Mouse (Mus musculus) CD4-positive, CD25-positive, alpha-beta regulatory T cell, adult 4 months (primary cell): ENCODE measurements at regions not wholly inside any gene's neighbourhood (a gene's known extent, or its start where the extent isn't known, plus 50 kb on each side); places are given as distances from the start of the nearest gene placed in this dataset.
A peak's percentile ranks its signal among the peaks of the same experiment; 100 is the strongest.

ENCODE experiments used
- ATAC-seq: one replicate; pipeline ENCODE4 v1.8.0; 2017

DNA sequence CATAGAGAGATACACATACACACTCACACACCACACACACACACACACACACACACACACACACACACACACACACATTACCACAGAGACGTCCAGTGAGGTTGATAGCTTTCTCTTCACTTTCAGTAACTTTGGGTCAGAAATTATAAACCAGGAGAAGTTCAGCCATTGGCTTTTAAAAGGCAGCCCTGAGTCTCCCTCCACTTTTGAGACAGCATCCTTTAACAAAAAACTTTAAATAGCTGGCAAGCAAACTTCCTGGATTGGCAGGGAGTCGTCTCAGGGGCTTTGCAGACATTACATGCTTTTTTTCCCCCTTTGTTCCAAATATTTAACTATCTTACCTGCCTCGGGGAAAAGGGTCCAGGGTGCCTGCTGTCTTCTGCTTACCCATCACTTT, 103.7 kb upstream of the Cpm start:
- no peak for ATAC-seq

DNA sequence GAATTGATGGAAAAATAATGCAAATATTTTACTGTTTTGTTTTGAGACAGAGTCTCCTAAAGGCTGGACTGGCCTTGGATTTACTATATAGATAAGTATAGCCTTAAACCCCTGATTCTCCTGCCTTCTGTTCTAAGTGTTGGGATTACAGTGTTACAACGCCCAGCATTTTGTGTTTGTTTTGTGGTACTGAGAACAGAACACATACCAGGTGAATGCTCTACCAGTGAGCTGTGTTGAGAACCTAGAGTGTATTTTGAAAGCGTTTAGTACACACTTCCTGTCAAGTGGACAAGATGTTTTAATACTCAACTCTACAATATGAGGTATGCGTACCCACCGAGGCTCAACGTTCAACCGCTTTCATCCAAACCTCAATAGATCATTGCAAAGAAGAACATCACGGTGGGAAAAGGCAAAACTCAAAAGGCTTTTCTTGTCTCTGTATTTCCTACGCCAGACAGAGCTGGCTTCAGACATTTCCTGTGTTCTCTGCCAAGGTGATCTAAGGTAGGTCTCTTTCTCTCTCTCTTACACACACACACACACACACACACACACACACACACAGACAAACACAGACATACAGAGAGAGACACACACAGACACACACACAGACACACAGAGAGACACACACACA, 104.3 kb upstream of the Cpm start:
- no peak for ATAC-seq

DNA sequence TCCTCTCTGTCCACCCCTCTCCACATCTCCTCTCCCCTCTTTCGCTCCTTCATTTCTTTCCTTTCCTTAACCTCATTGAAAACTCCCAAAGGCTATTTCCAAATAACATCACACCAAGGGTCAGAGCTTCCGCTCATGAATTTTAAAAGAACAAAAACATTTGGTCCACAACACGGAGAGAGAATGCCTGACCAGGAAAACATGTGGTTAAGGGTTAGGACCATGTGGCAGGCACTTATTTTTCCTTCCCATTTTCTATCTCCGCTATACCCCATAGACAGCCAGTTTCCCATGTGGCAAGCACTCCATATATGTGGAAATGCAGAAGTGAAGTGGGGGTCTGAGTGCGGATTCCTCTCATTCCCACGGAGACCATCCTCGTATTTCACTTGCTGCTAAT, 105.2 kb upstream of the Cpm start:
- ATAC-seq: no peak

DNA sequence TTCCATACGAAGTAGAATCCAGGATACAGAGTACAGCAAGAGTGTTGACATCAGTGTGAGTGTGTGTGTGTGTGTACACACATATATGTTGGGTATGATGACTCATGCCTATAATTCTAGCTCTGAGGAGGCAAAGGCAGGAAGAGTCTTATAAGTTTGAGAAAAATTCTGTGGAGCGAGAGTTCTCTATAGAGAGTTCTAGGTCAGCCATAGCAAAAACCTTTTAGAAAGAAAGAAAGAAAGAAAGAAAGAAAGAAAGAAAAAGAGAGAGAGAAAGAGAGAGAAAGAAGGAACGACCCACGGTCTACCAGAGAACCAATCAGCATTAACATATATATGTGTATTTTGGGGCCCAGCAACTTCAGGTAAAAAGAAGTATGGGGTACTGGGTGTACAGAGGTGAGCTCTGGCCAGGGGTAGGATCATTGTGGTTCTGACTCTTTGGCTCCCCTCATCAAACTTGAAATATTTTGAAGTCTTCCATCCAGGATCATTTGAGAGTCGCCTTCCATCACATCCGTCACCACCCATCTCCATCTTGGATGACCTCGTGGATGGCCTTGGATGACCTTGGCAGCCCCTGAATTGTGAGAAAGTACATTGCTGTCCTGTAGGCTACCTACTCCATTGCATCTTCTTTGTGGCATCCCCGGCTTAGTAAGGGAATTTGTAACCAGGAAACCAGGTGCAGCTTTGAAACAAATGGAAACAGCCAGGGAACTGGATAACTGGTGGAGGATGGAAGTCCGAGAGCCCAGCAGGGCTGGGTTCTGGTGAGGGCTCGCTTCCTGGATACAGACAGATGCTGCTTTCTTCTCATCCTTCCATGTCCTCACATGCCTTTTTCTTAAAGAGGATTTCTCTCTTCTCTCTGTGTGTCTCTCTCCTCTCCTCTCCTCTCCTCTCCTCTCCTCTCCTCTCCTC, 106.1 kb upstream of the Cpm start:
- no peak for ATAC-seq

DNA sequence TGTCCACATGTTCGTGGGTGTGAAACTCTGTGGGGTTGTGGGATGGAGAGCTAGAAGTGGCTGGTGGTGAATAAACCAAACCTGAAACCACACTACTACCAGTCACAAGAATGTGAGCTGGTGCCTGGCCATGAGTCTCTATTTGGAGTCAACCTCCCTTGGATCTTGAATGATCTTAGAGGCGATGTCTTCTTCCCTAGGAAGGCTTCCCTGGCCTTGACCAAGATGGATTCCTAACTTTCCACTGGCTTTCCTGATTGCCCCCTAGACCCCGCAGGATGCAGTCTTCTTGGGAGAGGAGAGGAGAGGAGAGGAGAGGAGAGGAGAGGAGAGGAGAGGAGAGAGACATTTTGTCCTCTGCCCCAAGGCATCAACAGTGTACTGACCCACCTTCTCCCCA, 106.9 kb upstream of the Cpm start:
- no peak for ATAC-seq

DNA sequence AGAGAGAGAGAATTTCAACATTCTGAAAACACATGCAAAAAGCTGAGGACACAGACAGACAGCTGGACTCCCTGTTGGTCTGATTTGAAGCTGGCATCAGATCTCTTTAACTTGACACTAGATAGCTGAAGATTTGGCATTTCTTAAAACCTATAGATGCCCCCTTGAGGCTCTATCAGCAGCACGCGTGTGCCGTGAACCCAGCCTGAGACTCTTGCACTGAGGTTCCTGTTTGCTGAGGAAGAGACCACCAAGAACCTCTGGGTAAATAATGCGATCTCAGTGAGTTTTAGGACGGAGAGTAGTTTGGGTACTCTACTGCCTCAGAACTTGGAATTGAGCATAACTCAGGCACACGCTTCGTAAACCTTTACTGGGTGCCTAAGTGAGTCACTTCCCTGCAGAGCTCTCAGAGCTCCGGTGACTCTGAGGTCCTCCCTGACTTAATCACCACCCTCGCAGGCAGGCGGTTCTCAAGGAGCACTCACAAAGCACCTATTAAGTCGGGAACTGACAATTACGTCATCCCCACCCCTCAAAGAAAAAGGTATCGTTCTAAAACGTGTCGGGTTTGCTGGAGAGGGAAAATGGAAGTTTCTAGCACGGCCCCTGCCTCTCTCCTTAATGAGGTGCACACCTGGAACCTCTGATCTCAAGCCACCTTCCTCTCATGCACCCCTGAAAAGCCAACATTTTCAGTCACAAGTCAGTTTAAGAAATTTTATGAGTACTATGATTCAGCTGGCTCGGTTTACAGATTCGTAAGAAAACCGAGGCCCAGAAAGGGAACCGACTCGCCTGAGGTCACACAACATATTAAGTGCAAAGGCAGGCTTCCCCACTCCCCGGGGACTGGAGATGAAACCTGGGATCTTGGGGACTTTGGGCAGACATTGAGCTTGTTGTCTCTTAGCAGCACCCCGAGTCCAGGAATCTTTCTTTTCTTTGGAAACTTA, 107.7 kb upstream of the Cpm start:
- no peak for ATAC-seq

DNA sequence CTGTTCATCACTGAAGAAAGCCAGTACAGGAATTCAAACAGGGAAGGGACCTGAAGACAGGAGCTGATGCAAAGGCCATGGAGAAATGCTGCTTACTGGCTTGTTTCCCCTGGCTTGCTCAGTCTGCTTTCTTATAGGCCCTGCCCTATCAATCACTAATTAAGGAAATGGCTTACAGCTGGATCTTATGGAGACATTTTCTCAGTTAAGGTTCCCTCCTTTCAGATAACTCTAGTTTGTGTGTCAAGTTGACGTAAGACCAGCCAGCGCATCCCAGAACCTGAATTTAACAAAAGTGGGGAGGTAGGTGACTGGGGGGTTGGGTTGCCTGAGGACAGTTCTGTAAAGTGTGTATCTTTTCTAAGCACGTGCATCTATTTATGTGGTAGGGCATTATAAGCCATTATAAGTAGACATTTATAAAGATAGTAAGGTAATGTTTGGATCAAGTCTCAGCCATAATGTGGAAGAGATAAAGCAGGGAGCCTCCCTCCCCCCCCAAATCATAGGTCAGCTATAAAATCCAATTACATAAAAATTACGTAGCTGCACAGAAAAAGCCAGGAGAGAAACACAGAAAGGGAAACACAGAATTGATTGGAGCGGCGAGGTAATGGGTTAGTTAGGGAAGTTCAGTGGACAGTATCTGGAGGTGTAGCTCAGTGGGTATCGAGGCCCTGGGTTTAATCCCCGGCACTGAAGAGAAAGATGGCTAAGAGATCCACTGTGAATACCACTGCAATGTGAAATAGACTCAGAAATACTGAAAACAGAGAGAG, 108.6 kb upstream of the Cpm start:
- no peak for ATAC-seq

DNA sequence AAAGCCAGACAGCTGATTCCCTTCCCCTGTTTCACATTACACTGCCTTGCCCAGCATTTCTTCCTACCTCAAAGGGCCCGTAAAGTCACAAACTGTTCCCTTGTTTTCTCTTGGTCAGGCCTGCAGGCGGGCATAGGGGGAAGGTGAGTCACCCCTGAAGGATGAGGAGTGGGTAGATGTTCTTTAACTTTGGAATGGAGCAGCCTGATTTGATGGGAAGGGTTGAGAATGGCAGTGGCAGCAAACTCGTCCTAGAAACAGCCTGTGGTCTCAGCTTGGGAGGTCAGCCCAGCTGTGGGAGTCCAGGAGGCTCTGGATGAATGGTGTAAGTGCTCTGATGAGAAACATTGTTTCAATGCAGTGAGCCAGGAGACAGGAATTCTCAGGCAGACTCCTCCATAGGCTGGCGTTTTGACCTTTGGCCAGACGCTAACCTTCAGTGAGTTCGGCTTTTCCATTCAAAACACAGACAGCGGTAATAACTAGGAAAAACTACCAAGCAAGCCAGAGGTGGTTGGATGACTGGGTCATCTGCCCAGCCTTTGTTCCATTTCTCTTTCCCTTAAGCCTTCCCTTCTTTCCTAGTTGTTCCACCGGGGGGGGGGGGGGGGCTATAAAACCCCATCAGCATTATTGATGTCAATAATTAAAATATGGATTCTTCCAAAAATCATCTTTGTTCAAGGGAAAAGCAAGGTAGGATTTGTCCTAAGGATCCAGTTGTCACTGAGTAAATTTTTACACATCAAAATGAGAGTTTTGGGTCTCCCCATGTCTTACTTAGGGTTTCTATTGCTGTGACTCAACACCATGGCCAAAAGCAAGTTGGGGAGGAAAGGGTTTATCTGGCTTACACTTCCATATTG, 109.4 kb upstream of the Cpm start:
- ATAC-seq: no peak

DNA sequence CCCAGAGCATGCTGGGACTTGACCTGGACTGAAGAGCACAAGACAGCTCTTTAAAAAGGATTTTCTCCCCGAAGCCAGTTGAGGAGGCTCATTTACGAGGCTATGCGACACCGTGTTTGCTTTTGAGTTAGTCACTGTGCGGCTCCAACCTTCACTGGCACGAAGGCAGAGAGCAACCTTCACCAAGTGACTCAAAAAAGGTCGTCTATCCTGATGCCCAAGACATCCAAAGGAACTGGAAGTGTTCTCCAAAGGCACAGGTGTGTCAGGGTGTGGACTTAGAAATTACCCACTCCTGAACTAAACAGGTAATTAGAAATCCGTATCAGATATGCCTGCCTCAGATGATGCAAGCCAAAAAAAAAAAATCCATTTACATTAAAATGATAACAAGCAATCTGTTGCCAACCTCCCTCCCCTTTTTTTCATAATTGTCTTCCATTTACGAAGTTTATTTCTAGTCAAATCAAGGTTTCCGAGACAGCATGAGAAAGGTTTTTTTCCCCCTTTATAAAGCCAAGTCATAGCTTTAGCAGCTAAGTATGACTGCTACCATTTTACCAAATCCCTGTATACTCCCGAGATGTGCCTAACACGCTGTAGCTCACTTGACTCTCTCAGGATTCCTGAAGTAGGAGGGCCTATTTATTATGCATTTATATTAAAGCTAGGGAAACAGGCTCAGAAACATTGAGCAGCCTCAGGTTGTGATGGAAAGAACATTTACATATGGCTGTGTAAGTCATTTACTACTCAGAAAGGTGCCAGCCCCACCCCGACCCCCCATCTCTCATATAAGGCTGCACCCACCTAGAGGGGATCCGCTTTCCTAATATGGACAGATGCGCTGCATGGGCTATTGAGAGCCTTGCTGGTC, 110.3 kb upstream of the Cpm start:
- ATAC-seq: no peak

DNA sequence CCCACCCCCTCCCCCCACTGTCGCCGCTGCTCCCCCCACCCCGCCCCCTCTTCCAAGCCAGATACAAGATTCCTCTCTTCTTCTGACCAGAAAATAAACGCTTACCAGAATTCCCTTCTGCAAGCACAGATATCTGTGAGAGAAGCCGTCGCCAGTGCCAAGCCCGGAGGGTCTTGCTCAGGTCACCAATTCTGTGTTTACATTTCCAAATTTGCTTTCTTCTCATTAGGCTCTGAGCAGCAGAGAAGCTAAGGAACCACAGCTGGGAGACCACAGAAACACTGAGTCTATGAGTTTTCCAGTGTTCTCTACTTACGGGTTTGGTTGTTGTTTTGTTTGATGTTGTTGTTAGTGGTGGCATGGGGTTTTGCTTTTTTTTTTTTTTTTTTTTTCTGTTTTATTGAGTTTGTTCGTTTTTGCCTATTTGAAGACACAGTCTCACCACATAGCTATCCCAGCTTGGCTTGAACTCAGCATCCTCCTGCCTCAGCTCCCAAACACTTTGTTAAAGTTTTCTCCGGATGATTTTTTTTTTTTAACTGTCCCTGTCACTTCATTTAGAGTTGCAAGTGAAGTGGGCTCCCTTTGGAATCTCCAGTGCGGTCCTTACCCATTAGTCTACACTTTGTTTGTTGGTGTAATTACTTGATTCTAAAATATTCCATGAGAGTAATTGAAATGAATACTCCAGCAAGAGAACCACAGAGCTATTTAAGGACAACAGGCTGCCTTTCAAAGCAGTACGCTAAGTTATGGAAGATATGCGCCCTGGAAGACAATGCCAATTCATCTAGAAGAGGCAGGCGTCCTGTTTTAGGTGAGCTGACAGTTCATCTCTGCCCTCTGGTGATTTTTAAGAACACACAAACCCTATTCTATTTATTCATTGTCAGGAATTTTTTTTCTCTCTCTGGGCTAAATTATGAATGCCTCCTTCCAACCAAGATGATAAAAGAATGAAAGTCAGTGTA, 111.2 kb upstream of the Cpm start:
- no peak for ATAC-seq

DNA sequence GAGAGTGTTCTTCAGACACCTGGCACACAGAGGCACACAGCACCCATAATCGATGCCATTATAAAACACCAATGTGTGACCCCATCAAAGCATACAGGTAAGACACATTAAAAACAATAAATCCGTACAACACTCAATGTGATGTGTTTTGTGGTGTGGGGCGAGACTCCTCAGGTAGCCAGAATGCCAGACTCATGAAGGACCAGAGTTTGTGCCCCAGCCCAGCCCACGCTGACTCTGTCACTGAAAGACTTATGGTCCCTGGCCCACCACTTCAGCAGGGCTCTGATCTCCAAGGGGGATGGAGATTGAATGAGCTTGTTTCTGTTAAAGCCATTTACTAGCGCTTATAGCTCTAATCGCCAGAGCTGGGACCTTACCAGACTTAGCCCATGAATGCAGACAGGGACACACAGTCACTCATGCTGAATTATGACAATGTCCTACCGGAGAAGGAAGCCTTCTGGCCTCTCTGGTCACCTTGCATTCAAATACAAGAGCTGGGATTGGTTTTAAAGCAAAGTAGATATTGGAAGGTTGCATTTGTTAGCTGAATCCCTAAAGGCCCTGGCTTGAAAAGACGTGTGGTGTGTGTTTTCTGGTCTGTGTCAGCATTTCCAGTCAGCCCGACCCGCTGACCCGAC, 112.1 kb upstream of the Cpm start:
- ATAC-seq: no peak

DNA sequence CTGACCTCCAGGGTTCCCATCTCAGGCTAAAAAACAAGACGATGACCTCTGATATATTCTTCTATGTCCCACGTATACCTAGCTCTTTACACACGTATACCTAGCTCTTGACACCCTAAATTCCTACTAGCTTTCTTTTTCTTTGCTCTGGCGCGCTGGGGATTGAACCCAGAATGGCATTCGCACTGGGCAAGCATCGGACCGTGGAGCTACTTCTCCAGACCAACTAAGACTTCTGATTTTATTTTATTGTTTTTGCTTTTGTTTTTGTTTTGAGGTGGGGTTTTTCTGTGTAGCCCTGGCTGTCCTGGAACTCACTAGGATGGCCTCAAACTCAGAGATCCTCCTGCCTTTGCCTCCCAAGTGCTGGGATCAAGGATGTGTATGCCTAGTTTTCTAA, 112.8 kb upstream of the Cpm start:
- ATAC-seq: no peak

DNA sequence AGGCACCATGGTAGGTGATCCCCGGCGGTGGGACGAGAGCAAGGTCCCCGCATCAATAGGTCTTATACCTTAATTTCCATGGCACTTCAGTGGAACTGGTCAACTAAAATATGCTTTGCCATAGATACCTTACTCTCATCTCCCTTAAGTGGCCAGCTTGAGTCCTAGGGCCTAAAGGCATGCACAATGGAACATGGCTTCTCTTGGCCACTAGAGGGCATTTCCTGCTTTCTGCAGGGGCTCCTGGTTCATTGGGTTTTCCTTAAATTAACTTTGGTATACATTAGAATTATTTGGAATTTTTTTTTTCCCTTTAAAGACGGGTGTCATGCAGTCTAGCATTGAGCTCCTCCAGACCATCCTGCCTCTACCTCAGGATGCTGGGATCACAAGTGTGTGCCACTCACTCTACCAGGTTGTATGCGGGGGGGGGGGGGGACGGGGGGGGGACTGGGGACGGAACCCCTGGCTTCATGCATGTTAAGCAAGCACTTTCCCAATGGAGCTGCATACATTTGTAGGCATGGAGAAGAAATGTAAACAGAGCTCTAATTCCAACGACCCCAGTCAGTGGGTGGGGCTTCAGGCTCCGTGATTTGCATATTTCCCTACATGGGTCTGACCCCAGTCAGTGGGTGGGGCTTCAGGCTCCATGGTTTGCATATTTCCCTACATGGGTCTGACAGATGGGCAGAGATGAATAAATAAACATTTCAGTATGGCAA, 113.4 kb upstream of the Cpm start:
- ATAC-seq: peak; percentile 61

DNA sequence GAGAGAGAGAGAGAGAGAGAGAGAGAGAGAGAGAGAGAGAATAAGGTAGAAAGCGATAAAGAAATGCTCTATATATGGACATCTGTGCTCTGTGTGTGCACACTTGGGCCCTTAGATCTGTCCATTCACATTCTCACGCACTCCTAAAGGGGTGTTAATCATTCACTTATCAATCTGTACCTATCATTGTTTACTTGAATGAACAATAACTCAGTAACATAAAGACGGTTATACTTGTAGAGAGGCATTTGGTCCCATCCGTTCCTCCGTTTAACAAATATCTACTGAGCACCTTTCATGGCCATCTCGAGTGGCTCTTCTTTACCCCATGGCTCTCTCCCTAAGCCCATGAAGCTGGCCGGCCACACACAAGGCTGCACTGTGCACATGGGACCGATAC, 114.3 kb upstream of the Cpm start:
- no peak for ATAC-seq

DNA sequence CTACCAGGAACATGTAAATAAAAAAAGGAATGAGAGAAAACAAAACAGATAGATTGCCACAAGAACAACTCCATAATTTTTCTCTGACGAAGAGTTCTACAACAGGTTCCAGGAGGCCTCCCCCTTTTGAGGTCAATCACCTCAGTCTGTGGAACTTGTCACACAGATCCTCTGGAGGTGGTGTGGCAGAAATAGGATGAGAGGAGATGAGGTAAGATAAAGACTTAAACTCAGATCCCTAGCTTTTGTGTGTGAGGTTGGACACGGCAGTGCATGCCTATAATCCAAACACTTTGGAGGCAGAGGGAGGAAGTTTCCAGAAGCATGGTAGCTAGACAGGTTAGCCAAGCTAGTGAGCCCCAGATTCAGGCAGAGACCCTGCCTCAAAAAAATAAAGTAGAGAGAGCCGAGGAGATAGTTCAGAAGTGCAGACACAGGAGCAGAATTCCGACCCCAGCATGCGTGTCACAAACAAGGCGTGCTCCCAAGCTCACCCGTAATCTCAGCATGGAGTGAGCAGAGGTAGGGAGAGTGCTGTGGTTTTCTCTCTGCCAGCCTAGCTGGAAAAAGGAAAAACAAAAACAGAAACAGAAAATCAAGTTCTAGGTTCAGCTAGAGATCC, 115.3 kb upstream of the Cpm start:
- no peak for ATAC-seq

DNA sequence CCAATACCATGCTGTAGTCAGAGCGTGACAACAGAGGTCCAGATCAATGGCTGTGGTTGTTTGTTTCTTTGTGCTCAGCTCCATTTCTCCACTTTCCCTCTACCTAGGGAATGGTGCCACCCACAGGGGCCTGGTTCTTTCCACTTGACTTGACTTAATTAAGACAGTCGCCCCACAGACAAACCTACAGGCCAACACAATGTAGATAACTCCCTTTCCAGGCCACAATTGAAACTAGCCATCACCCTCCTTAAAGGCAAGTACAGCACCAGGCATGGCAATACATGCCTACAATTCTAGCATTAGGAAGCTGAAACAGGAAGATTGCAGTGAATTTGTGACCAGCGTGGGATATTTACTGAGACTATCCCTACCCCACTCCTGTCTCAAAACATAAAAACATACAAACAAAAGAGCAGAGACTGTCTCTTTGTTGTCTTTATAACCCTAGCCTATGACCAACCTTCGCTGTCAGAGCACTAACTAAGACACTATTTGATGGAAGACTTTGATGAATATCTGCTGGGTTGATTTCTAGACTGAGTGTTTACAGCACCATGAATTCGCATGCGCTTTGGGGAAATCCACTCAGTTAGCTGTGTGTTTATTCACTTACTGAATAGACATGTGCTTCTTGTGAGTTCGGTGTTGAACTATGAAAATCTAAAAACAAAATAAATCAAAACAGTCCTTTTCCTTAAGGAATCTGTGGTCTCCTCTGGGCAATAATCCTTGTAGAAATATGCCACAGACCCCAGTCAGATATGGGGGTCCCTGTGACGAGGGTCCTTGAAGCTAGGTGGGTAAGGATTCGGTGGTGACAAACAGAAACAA, 116.7 kb upstream of the Cpm start:
- ATAC-seq: no peak
